Mouse (Mus musculus): ENCODE measurements around the gene Pax8.
A peak's percentile ranks its signal among the peaks of the same experiment; 100 is the strongest.

Pax8 gene

GRCm38 (mm10) chr2:24475420-24475819 is at the start of gene Pax8:
Pax8 (minus strand) TSS chr2:24475599.
- no peak for DNase-seq (ENCODE audit: low spot score in 2 of 2)

- no peak for DNase-seq (ENCODE audit: low spot score in 2 of 2)
Observed at GRCm38 (mm10) chr2:24521430-24522226, 46.2 kb upstream of the Pax8 start.

- DNase-seq (ENCODE audit: low spot score in 2 of 2): no peak
Observed at GRCm38 (mm10) chr2:24520576-24521272, 45.3 kb upstream of the Pax8 start.

GRCm38 (mm10) chr2:24516946-24517345 is 41.5 kb upstream of the Pax8 start:
- DNase-seq (ENCODE audit: low spot score in 2 of 2): no peak

- no peak for DNase-seq (ENCODE audit: low spot score in 2 of 2)
Observed at GRCm38 (mm10) chr2:24507359-24507758, 32.0 kb upstream of the Pax8 start.

- peak in 1 of 2 experiments; percentile 6 for DNase-seq (ENCODE audit: low spot score in 2 of 2)
Observed at GRCm38 (mm10) chr2:24502963-24503471, 27.6 kb upstream of the Pax8 start.

- no peak for DNase-seq (ENCODE audit: low spot score in 2 of 2)
Observed at GRCm38 (mm10) chr2:24500921-24501320, 25.5 kb upstream of the Pax8 start.

- DNase-seq (ENCODE audit: low spot score in 2 of 2): no peak
Observed at GRCm38 (mm10) chr2:24490564-24490963, 15.2 kb upstream of the Pax8 start.

GRCm38 (mm10) chr2:24488660-24489059 is 13.3 kb upstream of the Pax8 start:
- DNase-seq (ENCODE audit: low spot score in 2 of 2): no peak

- DNase-seq (ENCODE audit: low spot score in 2 of 2): no peak
Observed at GRCm38 (mm10) chr2:24487056-24487825, 11.8 kb upstream of the Pax8 start.

- DNase-seq (ENCODE audit: low spot score in 2 of 2): no peak
Observed at GRCm38 (mm10) chr2:24485398-24485797, 10.0 kb upstream of the Pax8 start.

GRCm38 (mm10) chr2:24479906-24480305 is 4.5 kb upstream of the Pax8 start:
- DNase-seq (ENCODE audit: low spot score in 2 of 2): no peak

- DNase-seq (ENCODE audit: low spot score in 2 of 2): no peak
Observed at GRCm38 (mm10) chr2:24479151-24479550, 3.8 kb upstream of the Pax8 start.

GRCm38 (mm10) chr2:24478611-24479010 is 3.2 kb upstream of the Pax8 start:
- DNase-seq (ENCODE audit: low spot score in 2 of 2): no peak

- no peak for DNase-seq (ENCODE audit: low spot score in 2 of 2)
Observed at GRCm38 (mm10) chr2:24474514-24475378, 653 bp downstream of the Pax8 start.

- DNase-seq (ENCODE audit: low spot score in 2 of 2): no peak
Observed at GRCm38 (mm10) chr2:24473641-24474511, 1.5 kb downstream of the Pax8 start.

- no peak for DNase-seq (ENCODE audit: low spot score in 2 of 2)
Observed at GRCm38 (mm10) chr2:24472677-24473076, 2.7 kb downstream of the Pax8 start.

- no peak for DNase-seq (ENCODE audit: low spot score in 2 of 2)
Observed at GRCm38 (mm10) chr2:24472111-24472510, 3.3 kb downstream of the Pax8 start.

GRCm38 (mm10) chr2:24469102-24469501 is 6.3 kb downstream of the Pax8 start:
- no peak for DNase-seq (ENCODE audit: low spot score in 2 of 2)

GRCm38 (mm10) chr2:24468430-24468829 is 7.0 kb downstream of the Pax8 start:
- no peak for DNase-seq (ENCODE audit: low spot score in 2 of 2)
